Mouse (Mus musculus) kidney, embryonic 15.5 days (tissue): ENCODE results near the gene Il12rb1. TPM values are rescaled to one million over a fixed set of nuclear protein-coding genes. Genes with fewer than 3 reads are reported as not detected.

Experiments
- ATAC-seq: fragments of 200-750 bp; cut with Nextera tagmentation; replicated peaks from 2 replicates; pipeline ENCODE4 v1.8.0; 2017; ENCODE audit warnings: moderate TSS enrichment; ENCODE audit not compliant: low FRiP score
- H3K27ac ChIP-seq: fragments of 300-500 bp; sonication (generic); 2 replicates; pipeline ENCODE4 v1.5.1; 2015; ENCODE audit warnings: mild to moderate bottlenecking, inconsistent platforms
- H3K27me3 ChIP-seq: fragments of 300-500 bp; sonication (generic); 2 replicates; pipeline ENCODE4 v1.6.1; 2015; ENCODE audit warnings: inconsistent platforms
- H3K36me3 ChIP-seq: fragments of 300-500 bp; sonication (generic); 2 replicates; pipeline ENCODE4 v1.6.1; 2015; ENCODE audit warnings: inconsistent platforms
- H3K4me1 ChIP-seq: fragments of 300-500 bp; sonication (generic); 2 replicates; pipeline ENCODE4 v1.6.1; 2015; ENCODE audit warnings: inconsistent platforms
- H3K4me2 ChIP-seq: fragments of 300-500 bp; sonication (generic); 2 replicates; pipeline ENCODE4 v1.6.1; 2015; ENCODE audit warnings: moderate library complexity, mild to moderate bottlenecking, inconsistent platforms
- H3K4me3 ChIP-seq: fragments of 300-500 bp; sonication (generic); replicated peaks from 2 replicates; pipeline ENCODE4 v1.5.1; 2015; ENCODE audit warnings: mild to moderate bottlenecking, inconsistent platforms
- H3K9ac ChIP-seq: fragments of 300-500 bp; sonication (generic); 2 replicates; pipeline ENCODE4 v1.6.1; 2015; ENCODE audit warnings: mild to moderate bottlenecking, inconsistent platforms
- H3K9me3 ChIP-seq: fragments of 300-500 bp; sonication (generic); replicated peaks from 2 replicates; pipeline ENCODE4 v1.6.1; 2016; ENCODE audit warnings: inconsistent platforms
- WGBS: fragments of 180-500 bp; shearing (Covaris S2); methylation state at CpG from one replicate; pipeline ENCODE4 v1.1.7; 2015; ENCODE audit warnings: mixed read lengths; 5-methylcytosine and 5-hydroxymethylcytosine counted together
- polyA plus RNA-seq: library from polyadenylated mRNA; unstranded; fragments of >200 nt; fragmentation: Nextera tagmentation; extraction: Ambion mirVana; gene quantifications from 2 replicates; pipeline ENCODE4 v1.2.1, GENCODE M21; 2015

Il12rb1 gene
- polyA plus RNA-seq, 1 experiment from 2014 or later, result 0.09 TPM

DNA sequence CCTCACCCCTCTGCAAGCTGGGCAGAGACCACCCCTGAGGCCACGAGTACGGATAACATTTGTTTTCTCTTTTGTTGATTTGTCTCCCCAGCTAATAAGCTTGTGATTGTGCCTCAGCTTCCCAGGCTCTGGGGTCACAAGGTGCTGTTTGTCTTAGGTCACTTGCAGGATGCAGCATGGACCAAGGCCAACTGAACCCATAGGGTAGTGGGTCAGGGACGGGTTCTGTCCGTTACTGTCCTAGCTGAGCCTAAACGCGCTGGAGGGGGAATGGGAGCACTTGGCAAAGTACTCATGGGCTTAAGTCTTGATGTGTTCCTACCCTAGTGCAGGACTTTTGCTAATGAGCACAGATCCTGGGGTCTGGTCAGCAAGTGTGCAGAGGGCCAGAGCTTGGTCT, 40.7 kb upstream of the Il12rb1 start:
- no peak for ATAC-seq
- peaks cover 67% of the 10 kb centered on the region for H3K36me3 ChIP-seq
- H3K27me3 ChIP-seq, result no peaks in the 10 kb centered on the region
- WGBS, result 71% methylated on average over 6 of the region's 6 CpGs
- peak overlapping the region; percentile 14; the same call in 1 of the 2 replicates for H3K9ac ChIP-seq
- no peak overlapping the region for H3K4me2 ChIP-seq
- peaks cover 42% of the 10 kb centered on the region for H3K4me1 ChIP-seq
- H3K4me3 ChIP-seq, result no peak overlapping the region
- peak overlapping the region; percentile 87; the same call in 1 of the 2 replicates for H3K27ac ChIP-seq
- H3K9me3 ChIP-seq, result no peaks in the 10 kb centered on the region

DNA sequence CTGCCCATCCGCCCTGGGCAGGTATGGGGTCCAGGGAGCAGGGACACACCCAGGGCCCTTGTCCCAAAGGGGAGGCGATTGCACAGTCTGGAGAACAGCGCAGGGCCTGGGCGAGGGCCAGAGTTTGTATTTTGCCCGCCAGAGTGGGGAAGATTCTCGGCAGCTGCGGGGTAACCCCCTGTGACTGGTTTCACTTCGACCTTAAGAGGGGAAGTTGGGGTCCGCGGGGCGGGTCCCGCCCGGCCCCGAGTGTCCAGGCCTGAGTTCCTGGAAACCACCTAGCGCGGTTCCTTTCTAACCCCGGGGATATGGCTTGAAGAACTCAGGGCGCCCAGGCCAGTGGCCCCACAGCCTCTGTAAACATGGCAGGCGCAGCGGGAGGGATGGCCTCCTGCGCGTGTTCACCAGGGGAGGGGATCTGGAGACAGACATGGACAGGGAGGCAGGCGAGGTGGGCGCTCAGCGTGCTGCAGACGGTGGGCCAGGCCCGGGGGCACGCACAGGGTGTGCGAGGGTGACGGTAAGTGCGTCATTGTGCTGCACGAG, 39.9 kb upstream of the Il12rb1 start:
- WGBS, result 95% methylated on average over 32 of the region's 32 CpGs
- H3K27me3 ChIP-seq, result no peaks in the 10 kb centered on the region
- H3K9me3 ChIP-seq, result no peaks in the 10 kb centered on the region
- H3K4me3 ChIP-seq, result no peak overlapping the region
- no peak overlapping the region for H3K4me2 ChIP-seq
- peaks cover 50% of the 10 kb centered on the region for H3K4me1 ChIP-seq
- no peak for ATAC-seq
- no peak overlapping the region for H3K9ac ChIP-seq
- peaks cover 68% of the 10 kb centered on the region for H3K36me3 ChIP-seq
- no peak overlapping the region for H3K27ac ChIP-seq

DNA sequence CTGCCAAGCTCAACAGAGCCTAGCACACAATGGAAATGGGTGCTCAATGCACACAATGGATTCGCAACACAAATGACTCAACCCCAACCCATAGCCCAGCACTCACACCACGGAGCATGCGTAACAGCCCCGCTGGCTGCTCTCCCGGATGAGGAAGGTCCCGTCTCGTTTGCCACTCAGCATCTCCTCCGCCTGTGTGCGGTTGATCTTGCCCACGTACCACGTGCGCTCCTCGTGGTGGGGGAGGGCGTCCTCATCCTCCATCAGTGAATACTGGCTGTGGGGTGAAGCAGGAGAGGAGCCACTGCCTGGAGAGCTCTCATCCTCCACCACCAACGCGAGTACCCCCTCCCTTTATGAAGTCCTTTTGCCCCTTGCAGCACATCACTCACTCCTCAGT, 39.3 kb upstream of the Il12rb1 start:
- H3K9ac ChIP-seq, result no peak overlapping the region
- H3K4me3 ChIP-seq, result no peak overlapping the region
- H3K36me3 ChIP-seq, result peaks cover 68% of the 10 kb centered on the region
- H3K27me3 ChIP-seq, result no peaks in the 10 kb centered on the region
- 89% methylated on average over 16 of the region's 16 CpGs for whole genome bisulfite sequencing
- no peak for ATAC-seq
- H3K4me2 ChIP-seq, result no peak overlapping the region
- H3K27ac ChIP-seq, result no peak overlapping the region
- no peaks in the 10 kb centered on the region for H3K9me3 ChIP-seq
- peaks cover 55% of the 10 kb centered on the region for H3K4me1 ChIP-seq

- H3K27me3 ChIP-seq, result no peaks in the 10 kb centered on the region
- 7% methylated on average over 26 of the region's 26 CpGs for WGBS
- peaks cover 68% of the 10 kb centered on the region for H3K36me3 ChIP-seq
- H3K27ac ChIP-seq, result no peak overlapping the region
- peak; percentile 66 for ATAC-seq
- peaks cover 56% of the 10 kb centered on the region for H3K4me1 ChIP-seq
- H3K4me3 ChIP-seq, result no peak overlapping the region
- no peaks in the 10 kb centered on the region for H3K9me3 ChIP-seq
- H3K4me2 ChIP-seq, result no peak overlapping the region
- no peak overlapping the region for H3K9ac ChIP-seq
Measured at GRCm38 (mm10) chr8:70769359-70769758, 38.9 kb upstream of the Il12rb1 start.

DNA sequence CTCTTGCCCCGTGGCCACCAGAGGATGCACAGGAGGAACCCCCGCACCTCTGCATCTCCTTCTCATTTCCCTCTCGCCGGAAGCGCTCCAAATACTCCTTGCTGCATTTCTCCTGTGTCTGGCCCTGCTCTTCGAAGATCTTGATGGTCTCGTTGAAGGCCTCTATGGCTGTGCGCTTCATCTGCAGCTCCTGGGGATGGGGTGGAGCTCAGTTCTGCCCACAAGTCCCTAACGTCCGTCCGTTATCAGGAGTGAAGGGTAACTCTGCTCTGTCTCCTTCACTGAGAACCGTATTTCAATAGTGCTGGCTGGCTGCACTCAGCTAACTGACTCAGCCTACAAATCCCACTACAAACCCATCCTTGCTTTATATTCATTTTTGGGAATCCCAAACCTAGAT, 38.4 kb upstream of the Il12rb1 start:
- H3K27me3 ChIP-seq, result no peaks in the 10 kb centered on the region
- WGBS, result 76% methylated on average over 12 of the region's 12 CpGs
- no peaks in the 10 kb centered on the region for H3K9me3 ChIP-seq
- no peak overlapping the region for H3K27ac ChIP-seq
- H3K4me3 ChIP-seq, result no peak overlapping the region
- peaks cover 57% of the 10 kb centered on the region for H3K4me1 ChIP-seq
- peaks cover 73% of the 10 kb centered on the region for H3K36me3 ChIP-seq
- no peak overlapping the region for H3K4me2 ChIP-seq
- no peak overlapping the region for H3K9ac ChIP-seq
- no peak for ATAC-seq

GRCm38 (mm10) chr8:70770748-70771147, 37.5 kb upstream of the Il12rb1 start:
- no peak for ATAC-seq
- Histone ChIP-seq H3K4me2 (no peak overlapping the region), H3K4me1 (peaks cover 57% of the 10 kb centered on the region), H3K36me3 (peaks cover 74% of the 10 kb centered on the region), H3K4me3 (no peak overlapping the region), H3K9me3 (no peaks in the 10 kb centered on the region), H3K9ac (no peak overlapping the region), H3K27me3 (no peaks in the 10 kb centered on the region), H3K27ac (no peak overlapping the region)
- WGBS, result 93% methylated on average over 13 of the region's 13 CpGs

DNA sequence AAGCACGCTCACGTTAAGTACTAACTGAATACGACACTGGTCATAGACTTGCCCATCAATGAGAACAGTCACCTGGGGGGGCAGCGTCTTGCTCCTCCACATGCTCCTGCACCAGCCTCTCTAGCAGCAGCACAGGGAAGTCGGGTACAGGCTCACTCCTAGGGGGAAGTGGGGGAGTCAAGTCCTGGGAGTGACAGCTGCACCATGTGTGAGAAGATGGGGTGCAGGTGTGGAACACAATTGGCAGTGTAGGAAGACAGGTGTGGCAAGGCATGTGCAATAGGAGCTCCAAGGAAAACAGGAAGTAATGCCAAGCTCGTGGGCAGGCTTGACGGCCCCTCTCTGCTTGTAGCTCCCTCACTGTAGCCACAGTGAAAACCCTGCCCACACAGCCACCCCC, 37.0 kb upstream of the Il12rb1 start:
- ATAC-seq, result no peak
- Histone ChIP-seq H3K9me3 (no peaks in the 10 kb centered on the region), H3K27ac (no peak overlapping the region), H3K27me3 (no peaks in the 10 kb centered on the region), H3K36me3 (peaks cover 74% of the 10 kb centered on the region), H3K4me3 (no peak overlapping the region), H3K4me2 (no peak overlapping the region), H3K4me1 (peaks cover 56% of the 10 kb centered on the region), H3K9ac (no peak overlapping the region)
- 84% methylated on average over 7 of the region's 7 CpGs for WGBS

GRCm38 (mm10) chr8:70772075-70772474, 36.2 kb upstream of the Il12rb1 start:
- H3K9me3 ChIP-seq, result no peaks in the 10 kb centered on the region
- ATAC-seq, result no peak
- peaks cover 74% of the 10 kb centered on the region for H3K36me3 ChIP-seq
- H3K4me3 ChIP-seq, result no peak overlapping the region
- H3K27me3 ChIP-seq, result no peaks in the 10 kb centered on the region
- H3K9ac ChIP-seq, result 0 out of 2 replicates have a peak overlapping the region, but pooled peaks have one; percentile 16
- no peak overlapping the region for H3K4me2 ChIP-seq
- H3K27ac ChIP-seq, result no peak overlapping the region
- 94% methylated on average over 13 of the region's 13 CpGs for WGBS
- H3K4me1 ChIP-seq, result peaks cover 48% of the 10 kb centered on the region

- H3K36me3 ChIP-seq, result peaks cover 69% of the 10 kb centered on the region
Measured at GRCm38 (mm10) chr8:70772890-70773289, 35.4 kb upstream of the Il12rb1 start.

DNA sequence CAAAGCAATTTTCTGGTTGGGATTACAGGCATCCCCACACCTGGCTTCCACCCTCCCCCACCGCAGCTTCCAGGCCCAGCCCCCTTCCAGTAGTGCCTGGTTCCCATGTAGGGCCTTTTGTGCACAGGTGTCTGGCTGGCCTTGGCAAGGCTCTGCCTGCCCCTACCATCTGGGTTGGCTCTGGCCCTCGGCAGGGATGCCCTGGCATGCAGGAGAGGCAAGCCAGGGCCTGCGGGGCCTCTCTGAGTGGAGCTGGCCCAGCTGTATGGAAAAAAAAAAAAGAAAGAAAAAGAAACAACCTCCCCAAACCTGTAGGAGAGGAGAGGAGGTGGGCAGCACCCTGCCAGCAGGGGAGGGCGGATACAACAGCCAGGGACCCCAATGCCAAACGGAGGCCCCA, 34.8 kb upstream of the Il12rb1 start:
- Histone ChIP-seq H3K4me3 (no peak overlapping the region), H3K9me3 (no peaks in the 10 kb centered on the region), H3K27ac (no peak overlapping the region), H3K36me3 (peaks cover 68% of the 10 kb centered on the region), H3K4me2 (peak overlapping the region; percentile 24; the same call in 1 of the 2 replicates), H3K9ac (peak overlapping the region; percentile 88; the same call in 1 of the 2 replicates), H3K4me1 (peaks cover 49% of the 10 kb centered on the region), H3K27me3 (no peaks in the 10 kb centered on the region)
- 90% methylated on average over 5 of the region's 5 CpGs for WGBS
- ATAC-seq, result no peak

More at GRCm38 (mm10) chr8:70772890-70773289, 35.4 kb upstream of the Il12rb1 start:
- 80% methylated on average over 9 of the region's 9 CpGs for WGBS
- Histone ChIP-seq H3K4me1 (peaks cover 47% of the 10 kb centered on the region), H3K27me3 (no peaks in the 10 kb centered on the region), H3K27ac (0 out of 2 replicates have a peak overlapping the region, but pooled peaks have one; percentile 1), H3K4me3 (no peak overlapping the region), H3K4me2 (no peak overlapping the region), H3K9me3 (no peaks in the 10 kb centered on the region), H3K9ac (0 out of 2 replicates have a peak overlapping the region, but pooled peaks have one; percentile 3)
- no peak for ATAC-seq

DNA sequence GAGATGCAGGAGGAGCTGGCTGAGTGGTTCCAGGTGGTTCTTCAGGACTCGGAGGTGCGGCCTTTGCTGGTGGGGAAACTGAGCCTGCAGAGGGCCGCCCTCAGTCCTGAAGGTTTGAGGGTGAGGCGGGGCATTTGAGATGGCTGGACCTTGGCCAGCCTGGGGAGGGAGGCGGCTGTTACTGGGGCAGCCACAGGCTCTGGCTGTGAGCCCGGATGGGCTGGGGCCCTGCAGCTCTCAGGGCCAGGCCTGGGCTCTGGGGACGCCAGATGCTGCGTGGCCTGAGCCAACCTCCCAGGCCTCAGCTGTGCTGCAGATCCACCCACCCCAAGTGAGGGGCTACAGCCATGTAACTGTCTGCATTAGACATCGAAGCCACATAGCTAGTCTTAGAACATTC, 34.4 kb upstream of the Il12rb1 start:
- WGBS, result 63% methylated on average over 9 of the region's 9 CpGs
- peaks cover 51% of the 10 kb centered on the region for H3K4me1 ChIP-seq
- no peak for ATAC-seq
- H3K27me3 ChIP-seq, result no peaks in the 10 kb centered on the region
- H3K36me3 ChIP-seq, result peaks cover 68% of the 10 kb centered on the region
- no peaks in the 10 kb centered on the region for H3K9me3 ChIP-seq
- H3K27ac ChIP-seq, result 0 out of 2 replicates have a peak overlapping the region, but pooled peaks have one; percentile 55
- peak overlapping the region; percentile 24; the same call in 1 of the 2 replicates for H3K4me2 ChIP-seq
- H3K9ac ChIP-seq, result peak overlapping the region; percentile 88
- H3K4me3 ChIP-seq, result 0 out of 2 replicates have a peak overlapping the region, but pooled peaks have one; percentile 4

- WGBS, result 93% methylated on average over 18 of the region's 18 CpGs
- H3K9ac ChIP-seq, result peak overlapping the region; percentile 88; the same call in 1 of the 2 replicates
Measured at GRCm38 (mm10) chr8:70774740-70775139, 33.5 kb upstream of the Il12rb1 start.

More at GRCm38 (mm10) chr8:70774740-70775139, 33.5 kb upstream of the Il12rb1 start:
- no peak for ATAC-seq
- Histone ChIP-seq H3K4me3 (0 out of 2 replicates have a peak overlapping the region, but pooled peaks have one; percentile 77), H3K27me3 (no peaks in the 10 kb centered on the region), H3K9me3 (no peaks in the 10 kb centered on the region), H3K36me3 (peaks cover 70% of the 10 kb centered on the region), H3K4me2 (no peak overlapping the region), H3K27ac (no peak overlapping the region), H3K4me1 (peaks cover 54% of the 10 kb centered on the region)
